ENCODE assay signal across 15 mouse cellular contexts in genomic region chr13:37918336-37919261, GRCm38 (mm10).
A peak's percentile ranks its signal among the peaks of the same experiment; 100 is the strongest.
DNase-seq lines count a peak whose midpoint lies in the region; ATAC-seq and TF ChIP-seq lines count a peak whose summit lies in the region.
"Had no signal": no experiment of that assay in that cellular context is flagged by ENCODE, and none has a peak within 500 bp of the region (broad histone marks: within the 10 kb centered on the region; RNA-seq: fewer than 3 reads in every experiment).

No protein-coding gene starts in this region.

- DNase-seq in liver, embryonic 11.5 days (ENCODE audit: low spot score), result no peak
- DNase-seq in kidney, adult 9 months, result peak; percentile 79
- DNase-seq in liver, postnatal 0 days, result no peak
- DNase-seq in B cell, adult 2 months, result no peak
- DNase-seq: cerebellum, adult 8-10 months; right cerebral cortex, postnatal 14 days; thymus, adult 18-20 months had no signal

- no peaks in the 10 kb centered on the region for H3K27me3 ChIP-seq in liver, embryonic 15.5 days
- H3K27me3 ChIP-seq in liver, embryonic 11.5 days (replicated peaks; ENCODE audit: control insufficient read depth, insufficient read depth, low read length), result no peaks in the 10 kb centered on the region
- no peaks in the 10 kb centered on the region for H3K27me3 ChIP-seq in liver, postnatal 0 days (ENCODE audit: insufficient read depth, low read length)
- H3K27me3 ChIP-seq in hindbrain, embryonic 13.5 days, result no peaks in the 10 kb centered on the region
- H3K27me3 ChIP-seq: CH12.LX; limb, embryonic 12.5 days; Patski had no signal

- H3K9me3 ChIP-seq in liver, embryonic 15.5 days (replicated peaks), result no peaks in the 10 kb centered on the region
- no peaks in the 10 kb centered on the region for H3K9me3 ChIP-seq in liver, embryonic 11.5 days (ENCODE audit: control insufficient read depth, low read length)
- H3K9me3 ChIP-seq in liver, postnatal 0 days (ENCODE audit: low read length), result no peaks in the 10 kb centered on the region
- H3K9me3 ChIP-seq in hindbrain, embryonic 13.5 days, result no peaks in the 10 kb centered on the region
- H3K9me3 ChIP-seq: limb, embryonic 12.5 days; midbrain, embryonic 10.5 days had no signal

- ATAC-seq in liver, embryonic 15.5 days (ENCODE audit: insufficient read depth), result peak; percentile 18; the same call in 1 of the 2 replicates
- ATAC-seq in liver, embryonic 11.5 days (replicated peaks; ENCODE audit: low FRiP score), result no peak
- ATAC-seq in liver, postnatal 0 days, result peak; percentile 87
- ATAC-seq in hindbrain, embryonic 13.5 days (ENCODE audit: low FRiP score), result no peak
- ATAC-seq: Patski had no signal

- no peak overlapping the region for H3K4me2 ChIP-seq in liver, embryonic 15.5 days
- H3K4me2 ChIP-seq in liver, embryonic 11.5 days, result no peak overlapping the region
- H3K4me2 ChIP-seq in liver, postnatal 0 days (ENCODE audit: low read depth, low read length), result no peak overlapping the region
- no peak overlapping the region for H3K4me2 ChIP-seq in hindbrain, embryonic 13.5 days
- H3K4me2 ChIP-seq: hindbrain, embryonic 14.5 days; limb, embryonic 12.5 days had no signal

- peaks cover 86% of the 10 kb centered on the region for H3K36me3 ChIP-seq in liver, embryonic 15.5 days (replicated peaks)
- H3K36me3 ChIP-seq in liver, embryonic 11.5 days (ENCODE audit: control insufficient read depth, insufficient read depth, low read length), result peaks cover 33% of the 10 kb centered on the region
- peaks cover 74% of the 10 kb centered on the region for H3K36me3 ChIP-seq in liver, postnatal 0 days (replicated peaks; ENCODE audit: insufficient read depth, low read length)
- H3K36me3 ChIP-seq in hindbrain, embryonic 13.5 days, result no peaks in the 10 kb centered on the region

- no peak overlapping the region for H3K27ac ChIP-seq in liver, embryonic 15.5 days (replicated peaks)
- H3K27ac ChIP-seq in liver, embryonic 11.5 days (ENCODE audit: low read depth, low read length), result no peak overlapping the region
- H3K27ac ChIP-seq in brown adipose tissue, adult 24 weeks (replicated peaks; ENCODE audit: low read depth, low read length), result peak overlapping the region; percentile 20; the same call in 1 of the 2 replicates
- no peak overlapping the region for H3K27ac ChIP-seq in liver, postnatal 0 days (ENCODE audit: low read depth)
- no peak overlapping the region for H3K27ac ChIP-seq in hindbrain, embryonic 13.5 days
- H3K27ac ChIP-seq: hindbrain, embryonic 14.5 days; limb, embryonic 12.5 days; midbrain, embryonic 10.5 days had no signal

- H3K9ac ChIP-seq in liver, embryonic 15.5 days, result no peak overlapping the region
- no peak overlapping the region for H3K9ac ChIP-seq in liver, embryonic 11.5 days (ENCODE audit: low read depth, low read length)
- H3K9ac ChIP-seq in liver, postnatal 0 days (replicated peaks), result no peak overlapping the region
- no peak overlapping the region for H3K9ac ChIP-seq in hindbrain, embryonic 13.5 days
- H3K9ac ChIP-seq: hindbrain, embryonic 14.5 days; limb, embryonic 12.5 days had no signal

- no peak for TF ChIP-seq CTCF in liver, postnatal 0 days (IDR thresholded peaks at IDR 0.05; ENCODE audit: low read depth)

- no peak overlapping the region for H3K4me3 ChIP-seq in liver, embryonic 15.5 days (replicated peaks)
- no peak overlapping the region for H3K4me3 ChIP-seq in liver, embryonic 11.5 days (ENCODE audit: low read depth, low read length)
- H3K4me3 ChIP-seq in brown adipose tissue, adult 24 weeks (ENCODE audit: insufficient read depth, low read depth, low read length), result no peak overlapping the region
- no peak overlapping the region for H3K4me3 ChIP-seq in liver, postnatal 0 days (ENCODE audit: low read depth, low read length)
- H3K4me3 ChIP-seq in hindbrain, embryonic 13.5 days, result no peak overlapping the region
- H3K4me3 ChIP-seq: limb, embryonic 12.5 days; midbrain, embryonic 10.5 days had no signal

- peaks cover 4% of the 10 kb centered on the region; the same call in 1 of the 2 replicates for H3K4me1 ChIP-seq in liver, embryonic 15.5 days (replicated peaks)
- H3K4me1 ChIP-seq in liver, embryonic 11.5 days (replicated peaks; ENCODE audit: control insufficient read depth, insufficient read depth, low read length), result no peaks in the 10 kb centered on the region
- H3K4me1 ChIP-seq in brown adipose tissue, adult 24 weeks (ENCODE audit: control insufficient read depth, insufficient read depth, insufficient read length, low read length), result peaks cover 3% of the 10 kb centered on the region; the same call in 1 of the 2 replicates
- H3K4me1 ChIP-seq in liver, postnatal 0 days (ENCODE audit: insufficient read depth), result 0 out of 2 replicates have a peak, but pooled peaks cover 2% of the 10 kb centered on the region
- no peaks in the 10 kb centered on the region for H3K4me1 ChIP-seq in hindbrain, embryonic 13.5 days (replicated peaks)
- H3K4me1 ChIP-seq: limb, embryonic 12.5 days had no signal

- 74% methylated on average over 15 of the region's 15 CpGs for WGBS in liver, embryonic 15.5 days (ENCODE audit: insufficient replicate concordance)
- 91% methylated on average over 15 of the region's 15 CpGs for WGBS in liver, embryonic 11.5 days
- WGBS in liver, postnatal 0 days (ENCODE audit: insufficient replicate concordance), result 80% methylated on average over 15 of the region's 15 CpGs
- WGBS in hindbrain, embryonic 13.5 days, result 89% methylated on average over 15 of the region's 15 CpGs

- no peak for TF ChIP-seq EP300 in liver, postnatal 0 days (IDR thresholded peaks at IDR 0.05; ENCODE audit: low read depth)

Comparison
In these comparisons a context has a peak if more than half of its experiments do, and no peak if none do; other contexts are left out.
1. ATAC-seq: peak in liver, embryonic 15.5 days (single experiment) and liver, postnatal 0 days (single experiment); none in liver, embryonic 11.5 days (single experiment) and hindbrain, embryonic 13.5 days (single experiment).